Mouse (Mus musculus): ENCODE measurements around the gene Tmem53. TPM values are rescaled to one million over a fixed set of nuclear protein-coding genes. Genes with fewer than 3 reads are reported as not detected.

Gene Tmem53
- total RNA-seq, 4 experiments from 2014 or later, result 4.2 to 5.9 (median 5.7) TPM

DNA sequence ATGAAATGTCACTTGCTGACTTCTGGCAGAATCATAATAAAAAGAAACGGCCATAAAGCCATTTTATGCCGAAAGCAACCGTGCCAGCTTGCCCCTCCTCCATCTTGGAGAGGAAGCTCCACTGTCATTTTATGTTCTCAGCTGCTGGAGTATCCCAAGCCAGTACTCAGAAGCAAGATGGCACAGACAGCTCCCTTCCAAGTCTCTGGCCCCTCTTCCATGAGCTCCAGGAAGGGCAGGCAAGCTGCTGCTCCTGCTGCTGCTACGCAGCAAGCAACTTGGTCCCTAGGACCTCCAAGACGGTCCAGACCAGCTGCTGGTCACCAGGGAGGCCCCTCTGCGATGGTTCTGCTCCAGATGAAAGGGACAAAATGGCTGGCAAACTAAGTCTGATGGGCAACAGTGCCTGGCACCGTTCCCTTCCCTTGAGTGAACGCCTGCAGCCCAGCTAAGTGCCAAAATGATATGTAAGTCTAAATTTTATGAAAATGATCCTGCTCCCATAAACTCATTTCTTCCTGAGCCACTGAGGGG lies 28.7 kb downstream of the Tmem53 start:
- no peak for DNase-seq (ENCODE audit: low spot score in 2 of 2)

DNA sequence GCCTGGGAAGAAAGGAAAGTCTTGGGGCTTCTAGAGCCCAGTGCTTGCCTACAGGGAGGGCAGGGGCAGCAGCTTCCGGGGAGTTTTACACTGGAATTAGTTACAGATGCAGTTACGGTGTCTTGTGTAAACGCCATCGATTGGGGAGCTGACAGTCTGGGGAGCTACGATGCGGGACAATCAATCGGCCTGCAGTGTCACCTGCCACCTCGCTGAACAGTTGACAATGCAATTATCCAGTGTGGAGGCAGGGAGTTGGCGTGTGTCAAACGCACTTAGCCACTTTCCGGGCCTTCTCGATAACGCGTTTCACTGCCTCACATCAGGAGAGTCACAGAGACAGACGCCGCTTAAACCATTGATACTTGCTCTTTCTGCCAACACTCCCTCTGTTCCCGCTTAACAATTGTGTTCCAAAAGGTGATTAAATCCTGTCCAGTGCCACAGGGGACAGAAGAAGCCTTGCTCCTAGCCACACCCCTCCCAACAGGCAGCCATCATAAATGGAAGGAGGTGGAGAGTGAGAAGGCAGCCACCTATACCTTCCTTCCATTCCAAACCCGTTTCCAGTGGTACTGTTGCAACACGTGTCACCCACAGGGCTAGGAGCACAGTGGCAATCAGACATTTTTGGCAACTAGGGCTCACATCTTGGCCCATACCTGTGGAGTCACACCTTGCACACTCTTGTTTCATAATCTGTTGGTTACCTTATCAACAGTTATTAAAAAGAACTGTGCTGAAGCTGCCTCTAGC lies 29.5 kb downstream of the Tmem53 start:
- DNase-seq (ENCODE audit: low spot score in 2 of 2), result no peak

DNA sequence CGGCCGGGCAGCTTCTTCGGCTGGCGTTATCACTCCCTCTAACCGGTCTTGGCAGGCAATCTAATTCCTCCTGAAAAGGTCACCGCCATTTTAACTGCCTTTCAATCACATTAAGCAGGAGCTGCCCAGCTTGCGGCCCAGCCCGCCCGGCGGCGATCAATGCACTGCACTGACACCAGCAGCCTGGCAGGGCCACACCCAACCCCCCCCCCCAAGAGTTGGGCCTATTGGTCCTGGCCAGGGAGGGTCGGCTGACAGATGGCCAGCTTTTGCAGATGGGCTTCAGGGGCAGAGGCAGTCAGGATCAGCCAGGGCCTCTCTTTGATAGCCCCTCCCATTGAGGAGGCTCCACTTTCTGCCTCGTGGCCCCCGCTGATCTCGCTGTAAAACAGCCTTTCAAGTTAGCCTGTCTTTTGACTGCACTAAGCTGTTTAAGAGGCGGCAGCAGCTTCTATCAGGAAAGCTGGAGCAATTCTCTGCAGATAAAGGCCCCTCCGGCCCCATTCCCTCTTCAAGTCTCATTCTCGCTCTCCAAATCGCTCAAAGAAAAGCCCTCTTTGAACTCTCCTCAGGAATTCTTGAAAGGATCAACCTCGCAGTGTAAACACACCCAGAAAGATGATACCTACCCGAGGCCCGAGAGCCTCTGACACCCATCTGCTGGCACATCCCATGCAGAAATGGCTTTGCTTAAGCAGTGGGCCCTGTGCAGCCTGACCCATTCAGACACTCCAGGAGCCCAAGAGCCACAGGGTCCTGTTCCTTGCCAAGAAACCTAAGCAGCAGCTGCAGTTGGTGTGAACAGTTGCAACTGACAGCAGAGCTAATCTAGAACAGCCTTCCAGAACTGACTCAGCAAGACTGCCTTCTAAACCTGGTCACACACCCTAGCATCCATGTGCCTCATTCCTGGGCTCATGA lies 31.8 kb downstream of the Tmem53 start:
- no peak for DNase-seq (ENCODE audit: low spot score in 2 of 2)

DNA sequence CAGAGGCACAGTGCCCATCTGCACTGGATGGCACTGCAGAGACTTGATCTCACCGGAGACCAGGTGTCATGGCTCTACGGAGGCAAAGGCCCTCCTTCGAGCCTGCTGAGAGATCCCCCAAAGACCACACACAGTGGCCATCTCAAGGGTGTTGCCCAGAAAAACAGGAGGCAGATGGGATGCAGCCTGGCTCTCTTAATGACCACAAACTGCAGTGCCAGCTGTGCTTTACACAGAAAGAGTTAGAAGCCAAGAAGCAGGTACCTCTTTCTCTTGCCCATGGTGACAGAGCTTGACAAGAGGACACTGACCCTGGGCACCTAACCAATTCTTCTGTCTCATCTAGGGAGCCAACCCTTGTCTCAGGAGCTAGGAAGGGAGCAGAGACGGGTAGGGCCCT lies 32.6 kb downstream of the Tmem53 start:
- DNase-seq (ENCODE audit: low spot score in 2 of 2), result no peak

DNA sequence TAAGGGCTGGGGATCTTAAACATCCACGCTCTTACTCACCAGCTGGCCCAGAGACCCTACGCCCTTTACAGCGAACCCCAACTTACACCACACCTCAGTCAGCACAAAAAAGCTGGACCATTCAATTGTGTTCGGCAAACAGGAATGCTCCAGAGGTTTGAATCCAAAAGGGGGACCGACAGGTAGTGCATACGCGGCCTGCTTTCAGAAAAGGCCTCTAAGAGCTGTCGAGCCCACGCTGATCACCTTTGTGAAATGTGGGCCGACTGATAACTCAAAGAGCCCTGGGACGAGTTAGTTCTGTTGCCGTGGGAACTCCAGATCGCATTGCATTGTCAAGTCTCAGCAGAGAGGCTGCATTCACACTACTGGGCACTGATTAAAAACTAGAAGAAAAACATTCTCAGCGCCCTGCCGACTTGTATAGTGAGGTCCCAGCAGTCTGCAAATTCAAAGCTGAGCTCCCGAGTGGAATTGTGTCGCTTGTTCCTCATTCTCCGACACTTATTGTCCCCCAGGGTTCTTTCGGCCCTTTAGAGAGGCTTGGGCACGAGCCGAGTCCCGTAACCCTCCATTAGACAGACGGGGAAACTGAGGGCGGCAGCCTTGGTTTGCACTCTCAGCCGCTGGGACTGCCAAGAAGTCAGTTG lies 36.7 kb downstream of the Tmem53 start:
- DNase-seq (ENCODE audit: low spot score in 2 of 2), result no peak

DNA sequence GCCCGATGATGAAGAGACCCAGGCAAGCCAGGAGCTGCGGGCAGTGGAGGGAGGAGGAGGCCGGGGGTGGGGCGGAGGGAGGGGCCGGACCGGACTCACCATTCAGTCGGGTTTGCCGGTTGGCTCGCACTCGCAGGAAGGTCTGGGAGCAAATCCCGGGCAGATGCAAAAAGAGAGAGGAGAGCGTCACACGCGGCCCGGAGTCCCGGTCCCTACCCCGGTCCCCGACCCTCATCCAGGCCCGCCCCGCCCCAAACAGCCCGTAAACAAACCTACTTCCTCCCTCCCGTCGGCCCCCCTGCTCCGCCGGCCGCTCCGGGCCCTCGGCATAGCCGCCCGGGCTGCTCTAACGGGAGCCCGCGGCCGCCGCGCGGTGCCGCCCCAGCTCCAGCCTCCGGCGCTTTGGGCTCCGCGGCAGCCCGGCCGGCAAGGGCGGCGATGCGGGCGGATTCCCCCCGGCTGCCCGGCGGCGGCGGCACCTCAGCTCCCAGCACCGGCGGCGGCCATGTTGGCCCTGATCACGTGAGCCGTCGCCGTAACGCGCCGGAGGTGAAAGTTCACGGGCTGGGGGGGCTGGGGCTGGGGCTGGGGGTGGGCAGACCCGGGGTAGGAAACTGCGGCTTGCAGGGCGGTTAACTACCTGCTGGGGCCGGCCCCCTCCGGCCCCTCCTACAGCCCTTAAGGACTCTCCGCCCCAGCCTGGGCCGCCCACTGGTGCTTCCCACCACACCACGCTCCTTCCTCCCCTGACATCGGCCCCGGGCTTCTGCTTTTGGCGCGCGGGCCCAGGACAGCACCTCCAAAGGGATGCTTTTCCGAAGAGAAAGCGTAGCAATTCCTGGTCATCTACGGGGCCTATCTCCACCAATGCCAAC lies 37.4 kb downstream of the Tmem53 start:
- DNase-seq (ENCODE audit: low spot score in 2 of 2), result peak in 1 of 2 experiments; percentile 66

DNA sequence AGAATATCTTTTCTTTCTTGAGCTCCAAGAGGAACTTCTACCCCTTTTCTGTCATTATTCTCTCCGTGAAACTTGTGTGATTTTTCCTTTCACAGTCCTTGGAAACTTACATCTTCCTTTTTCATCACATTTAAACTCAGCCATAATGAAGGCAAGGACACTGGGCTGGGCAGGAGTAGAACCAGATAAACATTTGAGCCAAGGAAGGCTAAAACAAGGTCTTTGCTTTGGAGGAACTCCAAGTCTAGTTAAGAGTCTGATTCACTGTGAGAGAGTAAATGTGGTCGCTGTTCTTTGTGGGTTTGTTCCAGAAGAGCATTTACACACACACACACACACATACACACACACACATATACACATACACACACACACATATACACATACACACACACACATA lies 39.9 kb downstream of the Tmem53 start:
- no peak for DNase-seq (ENCODE audit: low spot score in 2 of 2)

DNA sequence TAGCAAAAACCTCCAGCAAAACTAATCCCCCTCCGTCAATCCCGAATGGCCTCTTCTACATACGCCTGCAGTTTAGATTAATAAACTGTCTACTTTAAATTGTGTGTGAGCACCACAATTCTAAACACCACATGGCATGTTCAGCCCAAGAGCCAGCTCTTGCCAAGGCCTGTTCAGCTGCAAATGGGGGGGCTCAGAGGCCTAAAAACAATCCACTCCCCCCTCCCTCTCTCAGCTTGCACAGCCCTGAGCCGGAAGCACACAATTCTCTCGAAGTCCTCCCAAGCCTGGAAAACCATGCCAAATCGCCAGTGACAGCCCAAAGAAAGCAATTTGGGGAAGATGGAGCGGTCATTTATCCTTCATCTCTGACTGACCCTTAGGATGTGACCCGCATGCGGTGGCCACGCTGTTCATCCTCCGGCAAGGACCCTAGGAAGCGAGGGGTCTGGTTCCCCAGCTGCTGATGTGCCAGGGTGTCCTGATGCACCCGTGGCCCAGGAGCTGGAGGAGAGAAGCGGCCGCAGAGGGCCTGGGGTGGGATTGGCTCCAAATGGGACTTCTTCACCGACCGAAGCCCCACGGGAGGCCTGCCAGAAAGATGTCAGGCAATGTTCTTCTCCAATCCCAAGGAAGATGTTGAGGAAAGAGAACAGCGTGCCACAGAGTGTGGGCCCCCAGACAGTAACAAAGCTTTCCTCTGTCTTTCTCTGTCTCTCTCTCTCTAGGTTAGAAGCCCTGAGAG lies 45.3 kb downstream of the Tmem53 start:
- no peak for DNase-seq (ENCODE audit: low spot score in 2 of 2)

DNA sequence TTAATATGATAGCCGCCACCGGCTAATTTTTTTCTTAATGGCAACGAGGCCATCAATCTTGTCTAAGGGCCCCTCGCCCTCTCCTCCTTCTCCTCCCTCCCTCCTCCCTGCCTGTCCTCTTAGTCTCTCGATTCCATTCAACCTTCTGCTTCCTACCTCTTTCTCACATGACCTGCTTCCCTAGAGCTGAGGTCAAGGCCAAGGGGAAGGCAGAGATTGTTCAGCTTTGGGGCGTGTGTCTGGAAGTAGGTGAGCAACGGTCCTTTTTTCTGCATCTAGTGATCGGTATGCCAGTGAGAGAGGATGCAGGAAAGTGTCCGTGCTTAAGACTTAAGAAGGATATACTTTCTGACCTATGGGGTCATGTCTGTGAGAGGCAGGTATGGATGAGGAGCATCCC lies 46.1 kb downstream of the Tmem53 start:
- no peak for DNase-seq (ENCODE audit: low spot score in 2 of 2)

DNA sequence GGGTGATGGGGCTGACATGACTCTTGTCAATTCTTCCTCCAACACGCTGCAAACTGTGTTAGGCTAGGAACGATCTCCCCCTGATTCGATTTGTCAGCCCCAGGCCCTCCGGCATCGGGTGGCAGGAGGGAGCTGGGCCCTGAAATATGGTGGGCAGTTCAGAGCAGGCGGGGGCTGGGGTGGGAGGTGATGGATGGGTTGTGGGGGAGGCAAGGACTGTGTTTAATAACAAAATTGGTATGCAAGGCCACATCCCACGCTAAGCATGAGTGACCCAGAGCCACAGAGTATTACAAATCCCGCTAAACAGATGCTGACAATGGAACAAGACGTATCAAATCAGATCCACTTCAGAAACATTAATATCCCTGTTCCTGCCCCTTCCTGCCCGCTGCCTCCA lies 48.2 kb downstream of the Tmem53 start:
- no peak for DNase-seq (ENCODE audit: low spot score in 2 of 2)

DNA sequence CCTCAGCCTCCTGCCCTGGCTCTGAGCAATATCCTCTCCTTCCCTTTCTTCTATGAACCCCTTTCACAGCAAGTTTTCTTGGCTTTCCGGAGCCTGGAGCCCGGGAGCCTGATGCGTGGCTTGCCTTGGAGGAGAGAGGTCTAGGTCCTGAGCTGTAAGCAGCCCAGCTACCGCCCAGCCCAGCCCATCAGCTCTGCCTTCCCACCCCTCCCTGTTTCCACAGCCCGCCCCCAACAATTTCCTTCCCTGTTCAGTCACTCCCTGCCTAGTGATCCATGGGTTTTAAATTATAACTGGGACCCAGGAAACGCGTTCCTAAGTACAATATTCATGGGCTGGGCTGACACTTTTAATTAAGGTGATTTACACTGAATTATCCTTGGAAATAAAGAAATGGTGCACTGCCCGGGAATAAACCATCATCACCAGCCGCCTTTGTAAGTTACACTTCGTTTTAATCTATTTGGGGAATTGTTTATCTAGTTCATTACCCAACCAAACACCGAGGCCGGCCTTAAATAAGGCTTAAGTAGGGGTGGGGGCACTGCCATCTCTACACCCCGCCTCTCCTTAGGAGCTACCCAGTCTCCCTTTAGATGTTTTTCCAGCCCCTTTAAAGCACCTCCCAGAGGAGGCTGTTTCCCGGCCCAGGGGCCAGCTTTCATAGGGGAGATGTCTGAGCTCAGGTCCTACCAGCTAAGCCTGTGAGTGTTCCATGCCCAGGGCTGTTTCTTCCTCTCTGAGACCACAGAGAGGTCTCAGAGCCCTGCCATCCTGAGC lies 50.5 kb downstream of the Tmem53 start:
- no peak for DNase-seq (ENCODE audit: low spot score in 2 of 2)

DNA sequence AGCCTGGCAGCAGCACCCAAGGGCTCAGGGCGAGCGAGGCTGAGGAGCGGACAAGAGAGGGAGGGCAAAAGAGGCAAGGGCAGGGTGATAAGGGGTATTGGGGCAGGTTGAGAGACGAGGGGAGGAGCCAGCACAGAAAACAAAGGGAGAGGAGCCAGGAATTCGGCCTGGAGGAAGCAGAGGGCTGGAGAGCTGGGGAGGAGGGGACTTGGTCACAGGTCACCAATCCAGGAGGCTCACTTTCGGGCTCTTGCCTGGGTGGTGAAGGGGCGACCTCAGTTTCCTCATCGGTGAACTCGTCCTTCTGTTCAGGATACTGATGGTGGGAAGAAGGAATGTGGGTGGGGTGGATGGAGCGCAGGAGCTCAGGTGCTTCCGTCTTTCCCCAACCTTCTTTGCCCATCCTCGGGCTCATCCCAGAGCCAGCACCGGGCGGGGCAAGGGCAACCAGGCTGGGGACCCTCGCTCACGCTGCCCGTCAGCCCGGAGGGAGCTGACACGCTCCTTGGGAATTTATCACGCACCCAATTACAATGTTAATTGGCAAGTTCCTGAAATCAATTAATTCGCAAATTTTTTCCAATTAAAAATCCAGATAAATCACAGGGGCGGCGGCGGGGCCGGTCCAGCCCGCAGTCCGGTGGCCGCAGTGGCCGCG lies 52.0 kb downstream of the Tmem53 start:
- DNase-seq (ENCODE audit: low spot score in 2 of 2), result no peak

DNA sequence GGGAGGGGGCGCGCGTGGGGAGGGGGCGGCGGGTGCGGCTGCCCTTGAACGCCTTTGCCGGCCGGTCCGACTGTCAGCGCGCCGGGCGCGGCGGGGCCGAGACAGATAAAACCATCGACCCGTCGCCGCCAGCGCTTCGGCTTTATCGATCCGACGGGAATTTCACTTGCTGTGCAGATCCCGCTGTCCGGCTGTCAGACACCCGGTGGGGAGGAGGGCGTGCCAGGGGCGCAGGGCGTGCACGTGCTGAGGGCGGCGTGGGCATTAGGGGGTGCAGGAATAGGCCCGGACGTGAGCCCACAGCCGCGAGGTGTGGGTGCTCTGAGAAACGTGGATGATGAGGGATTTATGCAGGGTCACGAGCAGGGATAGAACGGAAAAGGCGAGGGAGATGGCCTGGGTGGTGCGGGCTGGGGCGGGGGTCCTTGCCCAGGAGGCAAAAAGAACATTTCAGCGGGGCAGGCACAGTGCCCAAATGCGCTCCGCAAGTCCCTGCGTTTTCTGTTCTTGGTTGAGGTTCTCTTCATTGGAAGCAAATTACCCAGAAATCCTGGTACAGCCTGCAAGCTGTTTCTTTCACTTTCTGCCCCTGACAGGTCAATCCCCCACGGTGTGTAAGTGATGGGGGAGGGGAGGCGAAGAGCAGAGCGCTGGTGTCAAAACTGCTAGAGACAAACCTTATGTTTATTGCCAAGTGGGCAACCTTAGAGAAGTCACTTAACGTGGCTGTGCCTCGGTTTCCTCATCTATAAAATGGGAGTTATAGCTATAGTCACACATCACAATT lies 52.7 kb downstream of the Tmem53 start:
- no peak for DNase-seq (ENCODE audit: low spot score in 2 of 2)

DNA sequence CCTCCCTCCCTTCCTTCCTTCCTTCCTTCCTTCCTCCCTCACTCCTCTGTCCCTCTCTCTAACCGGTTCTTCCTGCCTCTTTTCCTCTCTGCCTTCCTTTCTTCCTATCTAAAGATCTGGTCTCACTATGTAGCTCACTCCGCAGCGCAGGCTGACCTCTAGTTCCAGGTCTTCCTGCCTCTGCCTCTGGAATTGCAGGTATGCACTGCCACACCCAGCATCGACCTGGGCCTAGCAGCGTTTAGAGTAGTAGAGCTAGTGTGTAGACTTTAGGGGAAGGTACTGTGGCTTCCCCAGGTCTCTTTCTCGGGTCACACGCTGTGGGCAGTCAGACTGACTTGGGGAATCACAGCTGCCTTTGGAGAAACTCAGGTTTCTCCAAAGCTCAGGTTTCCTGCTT lies 53.7 kb downstream of the Tmem53 start:
- no peak for DNase-seq (ENCODE audit: low spot score in 2 of 2)

DNA sequence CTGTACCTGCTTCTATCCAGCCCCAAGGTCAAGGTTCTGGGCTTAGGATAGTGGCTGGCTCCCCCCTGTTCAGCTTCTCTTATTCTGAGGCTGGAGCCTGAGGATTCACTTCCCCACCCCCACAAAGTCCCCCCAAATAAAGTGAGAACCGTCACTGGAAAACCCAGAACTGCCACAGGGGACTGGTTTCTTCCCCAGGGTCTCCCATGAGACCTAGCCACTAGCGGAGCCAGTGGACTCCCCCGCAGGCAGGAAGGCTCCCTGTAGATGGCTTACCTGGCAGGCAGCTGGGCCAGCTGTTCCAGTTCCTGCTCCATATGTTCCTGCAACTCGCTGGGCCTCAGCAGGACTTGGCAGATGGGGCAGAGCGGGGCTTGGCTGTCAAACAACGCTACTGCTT lies 55.5 kb downstream of the Tmem53 start:
- DNase-seq (ENCODE audit: low spot score in 2 of 2), result no peak

DNA sequence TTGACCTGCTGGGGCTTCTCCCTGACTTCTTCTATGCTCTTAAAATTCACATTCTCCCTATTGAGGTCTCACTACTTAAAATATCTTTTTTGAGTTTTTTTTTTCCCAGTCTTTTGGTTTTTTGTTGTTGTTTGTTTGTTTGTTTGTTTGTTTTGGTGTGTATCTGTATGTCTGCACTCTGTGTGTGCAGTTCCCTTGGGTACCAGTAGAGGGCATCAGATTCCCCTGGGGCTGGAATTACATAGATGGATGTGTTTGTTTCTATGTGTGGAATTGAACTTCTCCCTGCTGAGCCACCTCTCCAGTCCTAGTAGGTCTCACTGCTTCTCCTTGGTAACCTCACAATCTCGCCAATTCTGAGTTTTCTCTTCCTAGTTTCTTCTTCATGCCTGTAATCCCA lies 57.7 kb downstream of the Tmem53 start:
- no peak for DNase-seq (ENCODE audit: low spot score in 2 of 2)

DNA sequence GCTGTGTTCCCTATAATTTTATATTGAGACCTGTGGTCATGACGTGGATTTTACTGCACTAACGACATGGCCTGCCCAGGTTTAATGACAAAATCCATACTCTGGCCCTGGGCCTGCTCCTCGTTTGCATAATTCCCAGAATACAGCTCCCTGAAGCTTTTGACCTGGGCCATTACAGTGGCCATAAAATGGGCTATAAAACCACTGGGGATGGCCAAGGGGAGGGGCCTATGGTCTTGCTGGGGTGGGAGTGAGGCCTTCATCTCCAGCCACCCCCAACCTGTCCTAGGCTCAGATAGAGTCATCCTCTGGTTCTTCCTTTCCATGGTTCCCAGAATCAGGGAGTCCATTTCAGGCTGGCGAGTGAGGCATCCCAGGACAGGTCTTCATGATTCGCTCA lies 60.1 kb downstream of the Tmem53 start:
- DNase-seq (ENCODE audit: low spot score in 2 of 2), result no peak

All from layer of hippocampus, adult 8-10 months (tissue).